Mouse (Mus musculus) myocyte (in vitro differentiated cells): ENCODE results near the gene Sele. TPM values are rescaled to one million over a fixed set of nuclear protein-coding genes. Genes with fewer than 3 reads are reported as not detected.

Experiments
- H3K27me3 ChIP-seq: one replicate; pipeline ENCODE4 v1.6.1; 2011; ENCODE audit not compliant: control insufficient read depth, insufficient read depth, insufficient read length
- H3K36me3 ChIP-seq: one replicate; pipeline ENCODE4 v1.6.1; 2011; ENCODE audit not compliant: control insufficient read depth, insufficient read depth
- H3K4me2 ChIP-seq: one replicate; pipeline ENCODE4 v1.6.1; 2011; ENCODE audit warnings: low read depth, control low read depth
- H3K4me3 ChIP-seq: one replicate; pipeline ENCODE4 v1.5.1; 2011; ENCODE audit warnings: mild to moderate bottlenecking, control low read depth, moderate library complexity
- H3K79me2 ChIP-seq: one replicate; pipeline ENCODE4 v1.6.1; 2011; ENCODE audit not compliant: control insufficient read depth, insufficient read depth
- H3ac ChIP-seq: one replicate; pipeline ENCODE4 v1.6.1; 2011; ENCODE audit not compliant: control insufficient read depth, insufficient read length
- CEBPB ChIP-seq: IDR thresholded peaks from 2 replicates; pipeline ENCODE4 v1.6.1; 2011; ENCODE audit warnings: mild to moderate bottlenecking, moderate library complexity; ENCODE audit not compliant: poor library complexity, insufficient read depth, severe bottlenecking
- E2F4 ChIP-seq: IDR thresholded peaks from one replicate; pipeline ENCODE4 v1.6.1; 2011; ENCODE audit warnings: mild to moderate bottlenecking, control low read depth, moderate library complexity; ENCODE audit not compliant: insufficient read depth
- MYOD1 ChIP-seq, 3 experiments: IDR thresholded peaks; one replicate each; pipeline ENCODE4 v1.6.1; 2011; ENCODE audit warnings: control low read depth in 2 of 3, low read depth in 2 of 3, mild to moderate bottlenecking in 2 of 3, moderate library complexity in 1 of 3; ENCODE audit not compliant: insufficient read length in 2 of 3, control insufficient read depth in 1 of 3
- POLR2A ChIP-seq: IDR thresholded peaks from one replicate; pipeline ENCODE4 v1.6.1; 2011; ENCODE audit warnings: low read depth, mild to moderate bottlenecking, control low read depth, moderate library complexity; ENCODE audit not compliant: insufficient read length
- TCF3 ChIP-seq: IDR thresholded peaks from one replicate; pipeline ENCODE4 v1.6.1; 2011; ENCODE audit warnings: low read depth, control low read depth; ENCODE audit not compliant: insufficient read length
- USF1 ChIP-seq: IDR thresholded peaks from one replicate; pipeline ENCODE4 v1.6.1; 2011; ENCODE audit warnings: low read depth, mild to moderate bottlenecking, control low read depth, moderate library complexity
- polyA plus RNA-seq: library from polyadenylated mRNA; unstranded; fragments of >200 nt; fragmentation: generic; extraction: Trizol; gene quantifications from one replicate; pipeline ENCODE4 v1.2.1, GENCODE M21; 2012; ENCODE audit warnings: missing spikeins

Sele gene
- polyA plus RNA-seq, 1 experiment: not detected

DNA sequence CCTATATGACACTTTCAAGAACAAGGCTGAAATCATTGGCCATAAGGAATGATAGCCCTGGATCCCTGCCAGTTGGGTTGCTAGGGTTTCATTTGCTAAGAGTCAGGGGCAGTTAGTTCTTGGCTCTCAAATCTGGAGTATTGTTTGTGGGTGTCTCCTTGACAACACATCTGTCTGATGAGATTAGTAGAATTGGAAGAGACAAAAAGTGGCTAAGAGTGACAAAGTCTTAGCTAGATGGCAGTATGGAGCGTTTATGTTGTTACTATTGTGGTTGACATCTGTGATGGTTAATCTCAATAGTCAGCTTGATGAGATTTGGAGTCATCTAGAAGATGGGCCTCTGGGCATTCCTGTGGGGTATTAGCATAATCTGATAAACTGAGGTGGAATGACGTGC, 50.3 kb downstream of the Sele start:
- Histone ChIP-seq H3K27me3 (no peaks in the 10 kb centered on the region), H3ac (no peak overlapping the region), H3K4me3 (no peak overlapping the region), H3K79me2 (no peaks in the 10 kb centered on the region), H3K4me2 (no peak overlapping the region), H3K36me3 (no peaks in the 10 kb centered on the region)
- no peak for TF ChIP-seq POLR2A
- TF ChIP-seq E2F4: no peak
- TF ChIP-seq USF1: no peak
- TF ChIP-seq TCF3: no peak
- no peak for TF ChIP-seq MYOD1 (IDR thresholded peaks at IDR 0.05; ENCODE audit: control insufficient read depth in 1 of 3, insufficient read length in 2 of 3, low read depth in 2 of 3)
- no peak for TF ChIP-seq CEBPB

Other genes starting within 250 kb of the Sele start
- gene Scyl3, start 119.1 kb upstream of the Sele start, polyA plus RNA-seq: 3.9 TPM
- gene BC055324, start 53.4 kb upstream of the Sele start, polyA plus RNA-seq: 2.8 TPM
- 1.8 TPM for gene Mettl18, start 53.3 kb upstream of the Sele start, polyA plus RNA-seq
- not detected for gene Sell, start 13.7 kb downstream of the Sele start, polyA plus RNA-seq
- gene Selp, start 67.0 kb downstream of the Sele start, polyA plus RNA-seq: 0.14 TPM
- 0.02 TPM for gene F5, start 103.6 kb downstream of the Sele start, polyA plus RNA-seq
- 6.2 TPM for gene Slc19a2, start 200.8 kb downstream of the Sele start, polyA plus RNA-seq
- 4.1 TPM for gene Ccdc181, start 227.4 kb downstream of the Sele start, polyA plus RNA-seq